11 mouse cellular contexts compared by ENCODE assay signal in the genomic region with DNA sequence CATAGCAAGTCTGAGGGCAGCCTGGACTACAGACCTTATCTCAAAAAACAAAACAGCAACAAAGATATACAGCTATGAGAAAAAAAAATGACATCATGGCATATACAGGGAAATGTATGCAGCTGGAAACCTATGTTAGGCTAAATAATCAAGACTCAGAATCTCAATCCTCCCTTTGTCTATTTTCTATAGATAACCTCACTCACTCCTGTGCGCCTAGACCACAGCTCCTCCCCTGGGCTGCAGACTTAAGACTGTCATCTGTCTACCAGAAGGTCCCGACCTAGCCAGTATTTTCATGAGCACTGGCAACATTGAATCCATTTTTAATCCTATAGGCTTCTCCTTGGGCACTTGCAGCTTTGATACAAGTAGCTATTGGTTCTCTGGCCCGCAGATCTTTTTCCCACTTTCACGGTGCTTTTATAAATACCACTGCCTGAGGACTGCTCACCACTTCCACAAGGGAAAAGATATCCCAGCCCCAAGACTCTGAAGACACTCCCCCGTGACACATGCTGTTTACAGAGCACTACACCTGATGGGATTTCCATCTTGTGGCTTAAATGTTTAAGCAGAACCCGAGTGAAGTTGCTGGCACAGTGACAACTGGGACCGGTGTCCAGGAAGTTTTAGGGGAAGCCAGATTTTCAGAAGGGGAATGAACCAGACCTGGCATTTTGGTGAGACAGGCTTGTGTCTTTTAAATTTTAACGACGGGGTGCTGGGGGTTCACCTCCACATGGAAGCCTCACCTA.
DNase-seq lines count a peak whose midpoint lies in the region; ATAC-seq and TF ChIP-seq lines count a peak whose summit lies in the region.
"Had no signal": no experiment of that assay in that cellular context is flagged by ENCODE, and none has a peak within 500 bp of the region (broad histone marks: within the 10 kb centered on the region; RNA-seq: fewer than 3 reads in every experiment).

No protein-coding gene starts in this region.

- H3K9ac ChIP-seq in midbrain, postnatal 0 days (replicated peaks; ENCODE audit: low read length, poor library complexity, severe bottlenecking), result peak overlapping the region; percentile 36; the same call in 1 of the 2 replicates
- no peak overlapping the region for H3K9ac ChIP-seq in midbrain, embryonic 16.5 days (ENCODE audit: low read depth, low read length)
- no peak overlapping the region for H3K9ac ChIP-seq in stomach, postnatal 0 days (ENCODE audit: low read length)
- H3K9ac ChIP-seq: forebrain, postnatal 0 days; liver, embryonic 14.5 days had no signal

- TF ChIP-seq EP300 in stomach, postnatal 0 days (optimal IDR thresholded peaks at IDR 0.05), result no peak

- H3K27ac ChIP-seq in heart, embryonic 10.5 days, result no peak overlapping the region
- H3K27ac ChIP-seq in midbrain, postnatal 0 days (ENCODE audit: low read depth, low read length), result no peak overlapping the region
- no peak overlapping the region for H3K27ac ChIP-seq in midbrain, embryonic 16.5 days (ENCODE audit: low read length)
- H3K27ac ChIP-seq in stomach, postnatal 0 days (replicated peaks), result peak overlapping the region; percentile 40; the same call in 1 of the 2 replicates
- H3K27ac ChIP-seq: liver, embryonic 14.5 days had no signal

- H3K4me3 ChIP-seq in heart, embryonic 10.5 days, result no peak overlapping the region
- H3K4me3 ChIP-seq in midbrain, postnatal 0 days (ENCODE audit: low read depth, low read length), result no peak overlapping the region
- H3K4me3 ChIP-seq in midbrain, embryonic 16.5 days (ENCODE audit: low read depth, low read length), result no peak overlapping the region
- H3K4me3 ChIP-seq in stomach, postnatal 0 days (ENCODE audit: low read depth, low read length), result no peak overlapping the region

- H3K4me2 ChIP-seq in midbrain, postnatal 0 days (ENCODE audit: low read depth, low read length, poor library complexity, severe bottlenecking), result no peak overlapping the region
- no peak overlapping the region for H3K4me2 ChIP-seq in midbrain, embryonic 16.5 days (ENCODE audit: low read length)
- H3K4me2 ChIP-seq in stomach, postnatal 0 days (replicated peaks; ENCODE audit: low read depth), result no peak overlapping the region

- H3K27me3 ChIP-seq in heart, embryonic 10.5 days (ENCODE audit: insufficient read depth, poor library complexity, severe bottlenecking), result no peaks in the 10 kb centered on the region; the same call in 1 of the 2 replicates
- H3K27me3 ChIP-seq in midbrain, postnatal 0 days (ENCODE audit: insufficient read depth, low read length), result no peaks in the 10 kb centered on the region
- no peaks in the 10 kb centered on the region; the same call in 1 of the 2 replicates for H3K27me3 ChIP-seq in midbrain, embryonic 16.5 days (ENCODE audit: control insufficient read depth, insufficient read depth, low read depth, low read length)
- no peaks in the 10 kb centered on the region for H3K27me3 ChIP-seq in stomach, postnatal 0 days (ENCODE audit: control insufficient read depth, insufficient read depth, low read length)

- intact Hi-C loops in heart, postnatal 25 days (cut with DNase I), result loop anchor here (5.0 kb wide), 1 partner anchor 82 kb away; no protein-coding TSS in a partner anchor

- peak; percentile 70 to 84 for DNase-seq in heart, adult 18-20 months
- no peak for DNase-seq in heart, embryonic 10.5 days (ENCODE audit: low spot score)
- no peak for DNase-seq in midbrain, postnatal 0 days (ENCODE audit: low spot score)
- DNase-seq in heart, postnatal 25 days (ENCODE audit: low spot score), result peak; percentile 46
- DNase-seq in stomach, postnatal 0 days (ENCODE audit: low spot score), result no peak
- DNase-seq in Muller cell, postnatal 12 days (ENCODE audit: inconsistent ontology term), result no peak
- DNase-seq: forebrain, postnatal 0 days had no signal

- 66% methylated on average over 9 of the region's 9 CpGs for WGBS in heart, embryonic 10.5 days
- 38% methylated on average over 9 of the region's 9 CpGs for WGBS in midbrain, postnatal 0 days
- WGBS in midbrain, embryonic 16.5 days, result 41% methylated on average over 9 of the region's 9 CpGs
- WGBS in stomach, postnatal 0 days, result 32% methylated on average over 9 of the region's 9 CpGs

- no peak for ATAC-seq in midbrain, postnatal 0 days (ENCODE audit: low FRiP score)
- no peak for ATAC-seq in midbrain, embryonic 16.5 days
- no peak for ATAC-seq in stomach, postnatal 0 days (ENCODE audit: low FRiP score, low TSS enrichment)
- no peak for ATAC-seq in erythroblast, adult 5-6 weeks (replicated peaks; ENCODE audit: low FRiP score, poor library complexity, severe bottlenecking)
- ATAC-seq: activated CD4-positive, CD25-positive, alpha-beta regulatory T cell, adult 4 months; forebrain, postnatal 0 days had no signal

- H3K36me3 ChIP-seq in heart, embryonic 10.5 days, result peaks cover 22% of the 10 kb centered on the region; the same call in 1 of the 2 replicates
- H3K36me3 ChIP-seq in midbrain, postnatal 0 days (ENCODE audit: insufficient read depth, low read length), result no peaks in the 10 kb centered on the region
- H3K36me3 ChIP-seq in midbrain, embryonic 16.5 days (ENCODE audit: control insufficient read depth, insufficient read depth, low read length), result no peaks in the 10 kb centered on the region
- H3K36me3 ChIP-seq in stomach, postnatal 0 days (ENCODE audit: control insufficient read depth, insufficient read depth, low read length), result 0 out of 2 replicates have a peak, but pooled peaks cover 2% of the 10 kb centered on the region

- no peak for TF ChIP-seq CTCF in midbrain, postnatal 0 days (IDR thresholded peaks at IDR 0.05)
- no peak for TF ChIP-seq CTCF in stomach, postnatal 0 days (IDR thresholded peaks at IDR 0.05; ENCODE audit: low read depth)

- no peaks in the 10 kb centered on the region for H3K9me3 ChIP-seq in heart, embryonic 10.5 days
- H3K9me3 ChIP-seq in midbrain, postnatal 0 days (ENCODE audit: low read length), result no peaks in the 10 kb centered on the region
- no peaks in the 10 kb centered on the region for H3K9me3 ChIP-seq in midbrain, embryonic 16.5 days (replicated peaks; ENCODE audit: control insufficient read depth, low read length, poor library complexity, severe bottlenecking)
- H3K9me3 ChIP-seq in stomach, postnatal 0 days (ENCODE audit: control insufficient read depth, low read length), result no peaks in the 10 kb centered on the region

- H3K4me1 ChIP-seq in heart, embryonic 10.5 days, result peaks cover 25% of the 10 kb centered on the region
- 0 out of 2 replicates have a peak, but pooled peaks cover 2% of the 10 kb centered on the region for H3K4me1 ChIP-seq in midbrain, postnatal 0 days (ENCODE audit: insufficient read depth, low read length)
- peaks cover 16% of the 10 kb centered on the region for H3K4me1 ChIP-seq in midbrain, embryonic 16.5 days (ENCODE audit: control insufficient read depth, insufficient read depth, low read length)
- peaks cover 4% of the 10 kb centered on the region; the same call in 1 of the 2 replicates for H3K4me1 ChIP-seq in stomach, postnatal 0 days (replicated peaks; ENCODE audit: control insufficient read depth, insufficient read depth)

Comparison
In these comparisons a context has a peak if more than half of its experiments do, and no peak if none do; other contexts are left out.
1. DNase-seq: peak in heart, adult 18-20 months (2 of 2) and heart, postnatal 25 days (single experiment); none in heart, embryonic 10.5 days (single experiment), midbrain, postnatal 0 days (single experiment), stomach, postnatal 0 days (single experiment) and Muller cell, postnatal 12 days (single experiment).